Mouse (Mus musculus): ENCODE results near the gene Arpp21. TPM values are rescaled to one million over a fixed set of nuclear protein-coding genes. Genes with fewer than 3 reads are reported as not detected.

The Arpp21 gene
- polyA plus RNA-seq, 1 experiment, result 36.1 TPM

- H3K36me3 ChIP-seq (ENCODE audit: control insufficient read depth, insufficient read depth), result peaks cover 10% of the 10 kb centered on the region
- no peak for TF ChIP-seq MYOD1 (IDR thresholded peaks at IDR 0.05; ENCODE audit: control insufficient read depth in 1 of 3, insufficient read length in 2 of 3, low read depth in 2 of 3)
- no peak for TF ChIP-seq TCF3 (IDR thresholded peaks at IDR 0.05; ENCODE audit: insufficient read length, low read depth)
- no peak for TF ChIP-seq USF1 (IDR thresholded peaks at IDR 0.05; ENCODE audit: low read depth)
- TF ChIP-seq MYOG (IDR thresholded peaks at IDR 0.05; ENCODE audit: control insufficient read depth in 1 of 3, insufficient read depth in 1 of 3, insufficient read length in 2 of 3, low read depth in 2 of 3), result no peak
- TF ChIP-seq SRF (IDR thresholded peaks at IDR 0.05; ENCODE audit: control insufficient read depth, insufficient read length, low read depth), result no peak
- TF ChIP-seq E2F4 (IDR thresholded peaks at IDR 0.05; ENCODE audit: insufficient read depth), result no peak
- TF ChIP-seq POLR2A (IDR thresholded peaks at IDR 0.05; ENCODE audit: insufficient read length, low read depth), result no peak
- no peak for TF ChIP-seq CEBPB (IDR thresholded peaks at IDR 0.05; ENCODE audit: insufficient read depth, poor library complexity, severe bottlenecking)
- TF ChIP-seq REST (IDR thresholded peaks at IDR 0.05; ENCODE audit: insufficient read depth, insufficient read length), result no peak
- no peak for TF ChIP-seq POLR2AphosphoS2 (IDR thresholded peaks at IDR 0.05; ENCODE audit: insufficient read length, low read depth)
- TF ChIP-seq MAX (IDR thresholded peaks at IDR 0.05; ENCODE audit: low read depth), result no peak
- TF ChIP-seq TCF12 (IDR thresholded peaks at IDR 0.05; ENCODE audit: insufficient read depth, poor library complexity, severe bottlenecking), result no peak
- no peaks in the 10 kb centered on the region for H3K27me3 ChIP-seq (ENCODE audit: control insufficient read depth, insufficient read depth, insufficient read length)
- H3K4me3 ChIP-seq, result no peak overlapping the region
- H3ac ChIP-seq (ENCODE audit: control insufficient read depth, insufficient read length), result no peak overlapping the region
- no peak overlapping the region for H3K4me2 ChIP-seq (ENCODE audit: low read depth)
- H3K79me2 ChIP-seq (ENCODE audit: control insufficient read depth, insufficient read depth), result no peaks in the 10 kb centered on the region
Observed at GRCm38 (mm10) chr9:112124667-112125066, 111.1 kb downstream of the Arpp21 start.

GRCm38 (mm10) chr9:112124184-112124583, 111.6 kb downstream of the Arpp21 start:
- no peaks in the 10 kb centered on the region for H3K79me2 ChIP-seq (ENCODE audit: control insufficient read depth, insufficient read depth)
- no peak overlapping the region for H3K4me2 ChIP-seq (ENCODE audit: low read depth)
- no peak overlapping the region for H3ac ChIP-seq (ENCODE audit: control insufficient read depth, insufficient read length)
- peaks cover 10% of the 10 kb centered on the region for H3K36me3 ChIP-seq (ENCODE audit: control insufficient read depth, insufficient read depth)
- no peak overlapping the region for H3K4me3 ChIP-seq
- H3K27me3 ChIP-seq (ENCODE audit: control insufficient read depth, insufficient read depth, insufficient read length), result no peaks in the 10 kb centered on the region
- TF ChIP-seq POLR2AphosphoS2 (IDR thresholded peaks at IDR 0.05; ENCODE audit: insufficient read length, low read depth) (no peak), TCF3 (IDR thresholded peaks at IDR 0.05; ENCODE audit: insufficient read length, low read depth) (no peak), USF1 (IDR thresholded peaks at IDR 0.05; ENCODE audit: low read depth) (no peak), MYOD1 (IDR thresholded peaks at IDR 0.05; ENCODE audit: control insufficient read depth in 1 of 3, insufficient read length in 2 of 3, low read depth in 2 of 3) (no peak), CEBPB (IDR thresholded peaks at IDR 0.05; ENCODE audit: insufficient read depth, poor library complexity, severe bottlenecking) (no peak), REST (IDR thresholded peaks at IDR 0.05; ENCODE audit: insufficient read depth, insufficient read length) (no peak), TCF12 (IDR thresholded peaks at IDR 0.05; ENCODE audit: insufficient read depth, poor library complexity, severe bottlenecking) (no peak), MYOG (IDR thresholded peaks at IDR 0.05; ENCODE audit: control insufficient read depth in 1 of 3, insufficient read depth in 1 of 3, insufficient read length in 2 of 3, low read depth in 2 of 3) (no peak), POLR2A (IDR thresholded peaks at IDR 0.05; ENCODE audit: insufficient read length, low read depth) (no peak), MAX (IDR thresholded peaks at IDR 0.05; ENCODE audit: low read depth) (no peak), E2F4 (IDR thresholded peaks at IDR 0.05; ENCODE audit: insufficient read depth) (no peak), SRF (IDR thresholded peaks at IDR 0.05; ENCODE audit: control insufficient read depth, insufficient read length, low read depth) (no peak)

- Histone ChIP-seq H3K27me3 (ENCODE audit: control insufficient read depth, insufficient read depth, insufficient read length) (no peaks in the 10 kb centered on the region), H3ac (ENCODE audit: control insufficient read depth, insufficient read length) (no peak overlapping the region), H3K4me3 (no peak overlapping the region), H3K79me2 (ENCODE audit: control insufficient read depth, insufficient read depth) (no peaks in the 10 kb centered on the region), H3K4me2 (ENCODE audit: low read depth) (no peak overlapping the region), H3K36me3 (ENCODE audit: control insufficient read depth, insufficient read depth) (peaks cover 10% of the 10 kb centered on the region)
- no peak for TF ChIP-seq TCF3 (IDR thresholded peaks at IDR 0.05; ENCODE audit: insufficient read length, low read depth)
- TF ChIP-seq CEBPB (IDR thresholded peaks at IDR 0.05; ENCODE audit: insufficient read depth, poor library complexity, severe bottlenecking), result no peak
- no peak for TF ChIP-seq E2F4 (IDR thresholded peaks at IDR 0.05; ENCODE audit: insufficient read depth)
- TF ChIP-seq SRF (IDR thresholded peaks at IDR 0.05; ENCODE audit: control insufficient read depth, insufficient read length, low read depth), result no peak
- no peak for TF ChIP-seq POLR2A (IDR thresholded peaks at IDR 0.05; ENCODE audit: insufficient read length, low read depth)
- no peak for TF ChIP-seq MYOG (IDR thresholded peaks at IDR 0.05; ENCODE audit: control insufficient read depth in 1 of 3, insufficient read depth in 1 of 3, insufficient read length in 2 of 3, low read depth in 2 of 3)
- TF ChIP-seq TCF12 (IDR thresholded peaks at IDR 0.05; ENCODE audit: insufficient read depth, poor library complexity, severe bottlenecking), result no peak
- TF ChIP-seq USF1 (IDR thresholded peaks at IDR 0.05; ENCODE audit: low read depth), result no peak
- no peak for TF ChIP-seq POLR2AphosphoS2 (IDR thresholded peaks at IDR 0.05; ENCODE audit: insufficient read length, low read depth)
Observed at GRCm38 (mm10) chr9:112123421-112123828, 112.3 kb downstream of the Arpp21 start.

GRCm38 (mm10) chr9:112119535-112119934, 116.2 kb downstream of the Arpp21 start:
- Histone ChIP-seq H3ac (ENCODE audit: control insufficient read depth, insufficient read length) (no peak overlapping the region), H3K79me2 (ENCODE audit: control insufficient read depth, insufficient read depth) (no peaks in the 10 kb centered on the region), H3K36me3 (ENCODE audit: control insufficient read depth, insufficient read depth) (peaks cover 11% of the 10 kb centered on the region), H3K4me3 (no peak overlapping the region), H3K27me3 (ENCODE audit: control insufficient read depth, insufficient read depth, insufficient read length) (no peaks in the 10 kb centered on the region), H3K4me2 (ENCODE audit: low read depth) (no peak overlapping the region)
- no peak for TF ChIP-seq MYOG (IDR thresholded peaks at IDR 0.05; ENCODE audit: control insufficient read depth in 1 of 3, insufficient read depth in 1 of 3, insufficient read length in 2 of 3, low read depth in 2 of 3)
- no peak for TF ChIP-seq E2F4 (IDR thresholded peaks at IDR 0.05; ENCODE audit: insufficient read depth)
- no peak for TF ChIP-seq MYOD1 (IDR thresholded peaks at IDR 0.05; ENCODE audit: control insufficient read depth in 1 of 3, insufficient read length in 2 of 3, low read depth in 2 of 3)
- no peak for TF ChIP-seq CEBPB (IDR thresholded peaks at IDR 0.05; ENCODE audit: insufficient read depth, poor library complexity, severe bottlenecking)

GRCm38 (mm10) chr9:112119106-112119433, 116.7 kb downstream of the Arpp21 start:
- TF ChIP-seq SRF (IDR thresholded peaks at IDR 0.05; ENCODE audit: control insufficient read depth, insufficient read length, low read depth), result no peak
- no peak for TF ChIP-seq POLR2AphosphoS2 (IDR thresholded peaks at IDR 0.05; ENCODE audit: insufficient read length, low read depth)
- TF ChIP-seq CEBPB (IDR thresholded peaks at IDR 0.05; ENCODE audit: insufficient read depth, poor library complexity, severe bottlenecking), result no peak
- TF ChIP-seq REST (IDR thresholded peaks at IDR 0.05; ENCODE audit: insufficient read depth, insufficient read length), result no peak
- TF ChIP-seq MYOG (IDR thresholded peaks at IDR 0.05; ENCODE audit: control insufficient read depth in 1 of 3, insufficient read depth in 1 of 3, insufficient read length in 2 of 3, low read depth in 2 of 3), result no peak
- TF ChIP-seq POLR2A (IDR thresholded peaks at IDR 0.05; ENCODE audit: insufficient read length, low read depth), result no peak
- TF ChIP-seq TCF3 (IDR thresholded peaks at IDR 0.05; ENCODE audit: insufficient read length, low read depth), result no peak
- no peak for TF ChIP-seq MYOD1 (IDR thresholded peaks at IDR 0.05; ENCODE audit: control insufficient read depth in 1 of 3, insufficient read length in 2 of 3, low read depth in 2 of 3)
- Histone ChIP-seq H3K27me3 (ENCODE audit: control insufficient read depth, insufficient read depth, insufficient read length) (no peaks in the 10 kb centered on the region), H3K79me2 (ENCODE audit: control insufficient read depth, insufficient read depth) (no peaks in the 10 kb centered on the region), H3K4me3 (no peak overlapping the region), H3K4me2 (ENCODE audit: low read depth) (no peak overlapping the region), H3ac (ENCODE audit: control insufficient read depth, insufficient read length) (no peak overlapping the region), H3K36me3 (ENCODE audit: control insufficient read depth, insufficient read depth) (peaks cover 11% of the 10 kb centered on the region)
